Mouse (Mus musculus) kidney, adult 2 months (tissue): ENCODE data around the gene H6pd. TPM values are rescaled to one million over a fixed set of nuclear protein-coding genes. Genes with fewer than 3 reads are reported as not detected.

Source experiments
- DNase-seq: peaks from one replicate; pipeline ENCODE4 v3.0.0; 2021
- H3K27ac ChIP-seq: fragments of 200-500 bp; 2 replicates; pipeline ENCODE4 v1.5.1; 2012; ENCODE audit warnings: low read depth, low read length, control low read depth, inconsistent platforms; ENCODE audit not compliant: insufficient read depth
- H3K27me3 ChIP-seq: fragments of 200-500 bp; replicated peaks from 2 replicates; pipeline ENCODE4 v1.6.1; 2012; ENCODE audit warnings: mild to moderate bottlenecking, moderate library complexity, low read length, inconsistent platforms; ENCODE audit not compliant: control insufficient read depth, insufficient read depth
- H3K36me3 ChIP-seq: fragments of 200-500 bp; 2 replicates; pipeline ENCODE4 v1.6.1; 2012; ENCODE audit warnings: mild to moderate bottlenecking, moderate library complexity, low read length, inconsistent platforms; ENCODE audit not compliant: control insufficient read depth, insufficient read depth
- H3K4me1 ChIP-seq: fragments of 200-500 bp; 2 replicates; pipeline ENCODE4 v1.6.1; 2011; ENCODE audit warnings: low read length; ENCODE audit not compliant: control insufficient read depth, insufficient read depth
- H3K4me3 ChIP-seq: fragments of 200-500 bp; 2 replicates; pipeline ENCODE4 v1.5.1; 2011; ENCODE audit warnings: mild to moderate bottlenecking, low read depth, low read length, control low read depth; ENCODE audit not compliant: insufficient read depth
- CTCF ChIP-seq: fragments of 200-500 bp; conservative IDR thresholded peaks from 2 replicates; pipeline ENCODE4 v1.5.1; 2011; ENCODE audit warnings: low read depth, mild to moderate bottlenecking, control low read depth, low read length, moderate library complexity, mixed read lengths; ENCODE audit not compliant: insufficient read depth, insufficient read length
- POLR2A ChIP-seq: fragments of 200-500 bp; IDR thresholded peaks from one replicate; pipeline ENCODE4 v1.6.1; 2011; ENCODE audit warnings: low read depth, low read length, control low read depth
- WGBS: fragments of 180-500 bp; shearing (Covaris S2); methylation state at CpG from one replicate; pipeline ENCODE4 v1.1.7; 2018; 5-methylcytosine and 5-hydroxymethylcytosine counted together
- polyA plus RNA-seq: library from polyadenylated mRNA; depleted of rRNA; stranded (reverse); fragments of >200 nt; gene quantifications from 2 replicates; pipeline ENCODE4 v1.2.3, GENCODE M21; 2012

The H6pd gene
- polyA plus RNA-seq, 1 experiment = 137 TPM

DNA sequence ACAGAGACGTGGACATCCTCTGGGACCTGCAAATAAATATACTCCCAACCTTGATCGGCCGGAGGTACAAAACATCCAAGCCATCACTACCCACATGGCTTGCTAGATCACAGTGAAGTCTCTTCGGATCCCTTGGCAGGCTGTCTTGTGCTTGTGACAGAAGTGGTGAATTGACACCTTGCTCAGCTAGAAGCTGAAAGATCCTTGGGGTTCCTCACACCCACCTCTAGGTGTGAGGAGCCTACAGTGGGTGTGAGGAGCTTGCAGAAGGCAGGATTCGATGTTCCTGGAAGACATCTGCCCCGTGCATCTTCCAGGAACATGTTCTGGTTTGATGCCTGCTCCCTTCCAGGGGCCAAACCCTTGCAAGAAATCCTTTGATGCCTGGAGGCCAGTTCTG is 31.6 kb downstream of the H6pd start:
- WGBS = 79% methylated on average over 6 of the region's 6 CpGs
- TF ChIP-seq POLR2A (no peak), CTCF (no peak)
- Histone ChIP-seq H3K27me3 (no peaks in the 10 kb centered on the region), H3K4me3 (no peak overlapping the region), H3K36me3 (peaks cover 7% of the 10 kb centered on the region; the same call in 1 of the 2 replicates), H3K4me1 (peaks cover 5% of the 10 kb centered on the region; the same call in 1 of the 2 replicates), H3K27ac (no peak overlapping the region)
- no peak for DNase-seq

DNA sequence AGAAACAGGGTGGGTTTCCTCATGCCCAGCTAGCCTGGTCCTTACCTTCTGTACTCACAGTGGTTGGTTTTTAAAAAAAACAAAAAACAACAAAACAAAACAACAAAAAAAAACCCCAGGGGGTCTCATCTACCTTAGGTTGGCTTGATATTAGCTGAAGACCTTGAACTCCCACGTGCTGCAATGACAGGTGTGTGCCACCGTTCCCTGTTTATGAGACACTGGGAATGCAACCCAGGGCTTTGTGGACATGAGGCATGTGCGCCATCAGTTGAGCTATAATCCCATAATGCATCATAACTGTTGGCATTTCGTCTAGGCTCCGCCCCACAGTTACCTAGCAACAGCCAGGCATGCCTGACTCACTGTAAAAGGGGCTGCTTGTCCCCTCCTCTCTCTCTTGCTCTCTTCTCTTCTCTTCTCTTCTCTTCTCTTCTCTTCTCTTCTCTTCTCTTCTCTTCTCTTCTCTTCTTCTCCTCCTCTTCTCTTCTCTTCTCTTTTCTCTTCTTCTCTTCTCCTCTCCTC is 33.0 kb downstream of the H6pd start:
- TF ChIP-seq CTCF = no peak
- no peak for TF ChIP-seq POLR2A
- Histone ChIP-seq H3K27ac (no peak overlapping the region), H3K4me3 (no peak overlapping the region), H3K4me1 (peaks cover 5% of the 10 kb centered on the region; the same call in 1 of the 2 replicates), H3K36me3 (peaks cover 1% of the 10 kb centered on the region; the same call in 1 of the 2 replicates), H3K27me3 (no peaks in the 10 kb centered on the region)
- DNase-seq = no peak
- 83% methylated on average over 5 of the region's 5 CpGs for whole genome bisulfite sequencing

DNA sequence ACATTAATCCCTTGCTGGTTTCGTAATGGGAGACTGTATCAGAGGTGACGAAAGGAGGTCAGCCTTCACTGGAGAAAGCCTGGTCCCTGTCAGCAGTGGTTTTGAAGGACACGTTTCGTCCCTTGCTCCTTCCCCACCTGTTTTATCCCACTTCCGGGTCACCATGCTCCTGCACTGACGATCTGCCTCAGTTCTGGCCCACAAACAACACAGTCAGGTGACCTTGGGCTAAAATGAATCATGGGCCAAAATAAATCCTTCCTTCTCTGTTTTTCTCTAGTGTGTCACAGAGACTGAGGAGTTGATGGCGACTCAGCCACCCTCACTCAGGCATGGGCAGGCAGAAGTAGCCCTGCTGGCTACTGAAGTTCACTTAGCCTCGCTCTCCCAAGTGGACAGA is 33.5 kb downstream of the H6pd start:
- no peaks in the 10 kb centered on the region for H3K27me3 ChIP-seq
- WGBS = 64% methylated on average over 8 of the region's 8 CpGs
- DNase-seq = no peak
- no peaks in the 10 kb centered on the region for H3K36me3 ChIP-seq
- H3K4me1 ChIP-seq = peaks cover 5% of the 10 kb centered on the region; the same call in 1 of the 2 replicates
- H3K4me3 ChIP-seq = no peak overlapping the region
- no peak overlapping the region for H3K27ac ChIP-seq
- TF ChIP-seq CTCF = no peak
- no peak for TF ChIP-seq POLR2A

DNA sequence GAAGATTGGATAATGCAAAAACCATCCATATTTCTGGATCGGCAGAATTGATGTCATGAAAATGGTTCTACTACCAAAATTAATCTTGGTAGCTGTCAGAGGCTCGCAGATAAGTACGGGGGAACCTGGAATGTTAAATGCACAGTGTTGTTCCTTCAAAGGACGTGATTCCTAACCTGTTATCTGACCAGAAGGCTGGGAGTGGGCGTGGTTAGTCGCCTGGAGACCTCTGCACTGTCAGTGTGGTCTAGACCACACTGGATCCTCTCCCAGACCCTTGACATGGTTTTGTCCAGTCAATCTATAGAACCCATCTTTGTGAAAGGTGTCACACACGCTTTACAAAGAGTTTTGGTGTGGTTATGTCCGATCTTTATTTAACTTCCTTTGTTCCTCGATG is 37.4 kb downstream of the H6pd start:
- H3K4me3 ChIP-seq = no peak overlapping the region
- WGBS = 75% methylated on average over 9 of the region's 9 CpGs
- TF ChIP-seq CTCF = no peak
- TF ChIP-seq POLR2A = no peak
- no peak for DNase-seq
- H3K4me1 ChIP-seq = no peaks in the 10 kb centered on the region
- no peaks in the 10 kb centered on the region for H3K27me3 ChIP-seq
- H3K36me3 ChIP-seq = no peaks in the 10 kb centered on the region
- no peak overlapping the region for H3K27ac ChIP-seq

DNA sequence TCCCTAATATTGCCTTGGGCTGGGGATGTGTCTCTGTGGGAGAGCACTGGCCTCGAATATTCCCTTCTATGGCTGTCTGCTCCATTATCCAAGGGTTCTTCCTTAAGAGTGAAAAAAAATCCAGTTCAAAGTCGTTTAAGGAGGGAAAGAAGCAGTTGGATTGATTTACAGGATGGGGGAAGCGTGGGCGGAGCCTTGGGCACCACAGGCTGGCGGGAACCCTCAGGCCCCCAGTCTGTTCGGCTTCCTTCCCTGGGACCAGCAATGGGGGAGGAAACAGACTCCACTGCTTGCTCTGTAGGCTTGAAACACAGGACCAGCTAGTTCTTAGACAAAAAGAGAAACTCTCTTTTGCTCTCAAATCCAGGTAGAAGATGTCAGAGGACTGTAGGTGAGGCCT is 40.3 kb downstream of the H6pd start:
- Histone ChIP-seq H3K36me3 (no peaks in the 10 kb centered on the region), H3K4me3 (no peak overlapping the region), H3K27ac (no peak overlapping the region), H3K4me1 (peaks cover 8% of the 10 kb centered on the region; the same call in 1 of the 2 replicates), H3K27me3 (no peaks in the 10 kb centered on the region)
- no peak for DNase-seq
- TF ChIP-seq CTCF (no peak), POLR2A (no peak)
- WGBS = 43% methylated on average over 6 of the region's 6 CpGs

DNA sequence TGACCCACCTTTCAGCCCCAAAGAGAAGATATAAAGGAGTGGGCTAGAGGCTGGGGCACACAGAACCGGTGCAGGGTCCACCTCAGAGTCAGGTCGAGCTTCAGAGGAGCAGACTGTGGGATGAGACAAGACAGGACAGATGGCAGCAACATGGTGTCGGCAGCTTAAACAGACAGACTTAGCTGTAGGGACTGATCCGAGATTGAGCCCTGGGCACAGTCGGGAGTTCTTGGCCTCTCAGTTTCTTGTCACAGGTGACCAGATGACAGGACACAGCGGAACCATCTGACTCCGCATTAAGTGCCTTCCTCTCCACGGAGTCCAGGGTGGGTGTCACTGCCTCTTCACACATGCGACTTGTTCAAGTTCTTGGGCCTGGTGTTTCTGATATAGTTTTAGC is 41.9 kb downstream of the H6pd start:
- 93% methylated on average over 9 of the region's 9 CpGs for WGBS
- Histone ChIP-seq H3K27ac (no peak overlapping the region), H3K4me1 (peaks cover 8% of the 10 kb centered on the region; the same call in 1 of the 2 replicates), H3K27me3 (no peaks in the 10 kb centered on the region), H3K36me3 (no peaks in the 10 kb centered on the region), H3K4me3 (no peak overlapping the region)
- TF ChIP-seq CTCF (no peak), POLR2A (no peak)
- no peak for DNase-seq

DNA sequence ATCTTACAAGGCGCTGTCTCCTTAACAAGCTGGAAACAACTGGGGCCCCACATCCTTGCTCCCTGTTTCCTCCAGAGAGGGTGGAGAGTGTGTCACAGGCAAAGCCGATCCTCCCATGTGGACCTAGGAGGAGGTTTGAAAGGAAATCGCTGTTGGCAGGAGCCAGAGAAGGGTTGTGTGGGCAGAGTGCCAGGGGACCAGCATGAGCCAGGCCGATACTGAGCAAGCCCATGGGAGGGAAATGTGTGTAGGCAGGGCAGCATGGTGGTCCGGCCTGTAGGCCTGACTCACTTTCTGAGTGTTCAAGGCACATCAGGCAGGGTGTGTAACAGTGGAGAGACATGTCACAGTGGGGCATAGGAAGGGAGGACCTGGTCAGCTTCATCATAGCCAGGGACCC is 42.6 kb downstream of the H6pd start:
- DNase-seq = peak; percentile 80
- no peak for TF ChIP-seq CTCF
- TF ChIP-seq POLR2A = no peak
- 42% methylated on average over 5 of the region's 5 CpGs for WGBS
- H3K27me3 ChIP-seq = no peaks in the 10 kb centered on the region
- H3K4me1 ChIP-seq = peaks cover 8% of the 10 kb centered on the region; the same call in 1 of the 2 replicates
- no peaks in the 10 kb centered on the region for H3K36me3 ChIP-seq
- no peak overlapping the region for H3K4me3 ChIP-seq
- H3K27ac ChIP-seq = no peak overlapping the region

DNA sequence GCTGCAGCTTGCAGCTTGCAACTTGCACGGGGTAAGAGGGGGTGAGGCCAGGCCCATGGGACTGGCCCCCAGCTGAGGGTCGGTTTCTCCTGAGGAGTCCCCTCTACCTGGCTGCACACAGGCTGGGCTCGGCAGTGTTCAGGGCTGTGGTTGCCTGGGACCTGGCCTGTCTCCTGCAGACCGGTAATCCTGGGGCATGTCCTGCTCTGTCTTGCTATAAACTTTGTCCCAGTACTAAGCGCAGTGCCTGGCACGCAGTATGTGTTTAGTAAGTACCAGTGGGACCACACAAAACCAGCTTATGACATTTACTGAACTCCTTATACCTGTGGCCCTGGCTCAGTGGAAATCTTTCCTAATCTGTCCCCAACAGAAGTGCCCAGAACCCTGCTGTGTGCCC is 43.2 kb downstream of the H6pd start:
- Histone ChIP-seq H3K36me3 (no peaks in the 10 kb centered on the region), H3K4me3 (no peak overlapping the region), H3K27ac (no peak overlapping the region), H3K27me3 (no peaks in the 10 kb centered on the region), H3K4me1 (peaks cover 8% of the 10 kb centered on the region; the same call in 1 of the 2 replicates)
- TF ChIP-seq POLR2A = no peak
- no peak for DNase-seq
- 58% methylated on average over 6 of the region's 6 CpGs for WGBS
